Mouse (Mus musculus) lung, embryonic 16.5 days (tissue): Measurements from ENCODE around the gene Adamts3. TPM values are rescaled to one million over a fixed set of nuclear protein-coding genes. Genes with fewer than 3 reads are reported as not detected.

Source experiments
- ATAC-seq: fragments of 200-750 bp; cut with Nextera tagmentation; 2 replicates; pipeline ENCODE4 v1.8.0; 2017; ENCODE audit warnings: low read depth, mild to moderate bottlenecking, moderate library complexity
- H3K27ac ChIP-seq: fragments of 300-500 bp; sonication (generic); 2 replicates; pipeline ENCODE4 v1.5.1; 2014; ENCODE audit warnings: mild to moderate bottlenecking, control low read depth, low read length
- H3K27me3 ChIP-seq: fragments of 300-500 bp; sonication (generic); 2 replicates; pipeline ENCODE4 v1.6.1; 2014; ENCODE audit warnings: low read depth, low read length, mixed read lengths; ENCODE audit not compliant: control insufficient read depth, insufficient read depth
- H3K36me3 ChIP-seq: fragments of 300-500 bp; sonication (generic); 2 replicates; pipeline ENCODE4 v1.6.1; 2014; ENCODE audit warnings: low read length; ENCODE audit not compliant: control insufficient read depth, insufficient read depth
- H3K4me1 ChIP-seq: fragments of 300-500 bp; sonication (generic); replicated peaks from 2 replicates; pipeline ENCODE4 v1.6.1; 2014; ENCODE audit warnings: low read length, mixed read lengths; ENCODE audit not compliant: control insufficient read depth, insufficient read depth
- H3K4me2 ChIP-seq: fragments of 300-500 bp; sonication (generic); 2 replicates; pipeline ENCODE4 v1.6.1; 2014; ENCODE audit warnings: low read depth, low read length, control low read depth
- H3K4me3 ChIP-seq: fragments of 300-500 bp; sonication (generic); 2 replicates; pipeline ENCODE4 v1.5.1; 2014; ENCODE audit warnings: mild to moderate bottlenecking, low read length, control low read depth
- H3K9ac ChIP-seq: fragments of 300-500 bp; sonication (generic); 2 replicates; pipeline ENCODE4 v1.6.1; 2014; ENCODE audit warnings: low read length, control low read depth
- H3K9me3 ChIP-seq: fragments of 300-500 bp; sonication (generic); 2 replicates; pipeline ENCODE4 v1.6.1; 2016; ENCODE audit warnings: low read length; ENCODE audit not compliant: control insufficient read depth
- WGBS: fragments of 180-500 bp; shearing (Covaris S2); extraction: QIAGEN DNeasy Blood & Tissue Kit; methylation state at CpG from one replicate; pipeline ENCODE4 v1.1.7; 2014; 5-methylcytosine and 5-hydroxymethylcytosine counted together
- polyA plus RNA-seq: library from polyadenylated mRNA; unstranded; fragments of >200 nt; fragmentation: Nextera tagmentation; extraction: Ambion mirVana; gene quantifications from 2 replicates; pipeline ENCODE4 v1.2.1, GENCODE M21; 2015

The Adamts3 gene
- polyA plus RNA-seq, 1 experiment from 2014 or later: 4.0 TPM

GRCm38 (mm10) chr5:89646940-89647339 lies 236.2 kb downstream of the Adamts3 start:
- H3K36me3 ChIP-seq: no peaks in the 10 kb centered on the region
- H3K9ac ChIP-seq: no peak overlapping the region
- H3K4me3 ChIP-seq: no peak overlapping the region
- H3K4me1 ChIP-seq: no peaks in the 10 kb centered on the region
- no peaks in the 10 kb centered on the region for H3K27me3 ChIP-seq
- H3K27ac ChIP-seq: no peak overlapping the region
- no peak overlapping the region for H3K4me2 ChIP-seq
- no peak for ATAC-seq
- H3K9me3 ChIP-seq: no peaks in the 10 kb centered on the region

GRCm38 (mm10) chr5:89635434-89635833 lies 247.7 kb downstream of the Adamts3 start:
- Histone ChIP-seq H3K4me2 (no peak overlapping the region), H3K36me3 (no peaks in the 10 kb centered on the region), H3K9ac (no peak overlapping the region), H3K4me3 (no peak overlapping the region), H3K9me3 (no peaks in the 10 kb centered on the region), H3K4me1 (no peaks in the 10 kb centered on the region), H3K27me3 (no peaks in the 10 kb centered on the region), H3K27ac (no peak overlapping the region)
- no peak for ATAC-seq
- WGBS: 78% methylated on average over 2 of the region's 2 CpGs

GRCm38 (mm10) chr5:89631599-89631998 lies 251.5 kb downstream of the Adamts3 start:
- H3K4me3 ChIP-seq: no peak overlapping the region
- no peaks in the 10 kb centered on the region for H3K9me3 ChIP-seq
- peak; percentile 72; the same call in 1 of the 2 replicates for ATAC-seq
- H3K9ac ChIP-seq: no peak overlapping the region
- no peak overlapping the region for H3K4me2 ChIP-seq
- no peaks in the 10 kb centered on the region for H3K36me3 ChIP-seq
- 12% methylated on average over 1 of the region's 1 CpGs for WGBS
- H3K27ac ChIP-seq: no peak overlapping the region
- no peaks in the 10 kb centered on the region for H3K27me3 ChIP-seq
- H3K4me1 ChIP-seq: no peaks in the 10 kb centered on the region
